Mouse (Mus musculus) bone marrow macrophage, adult 2 months (primary cell): ENCODE data around the gene Arf4.
"Not testable (repeated sequence)": the region's sequence is repeated elsewhere in the genome, so short reads cannot be mapped to it uniquely, and the experiment has no call there.

Source experiments
- CTCF ChIP-seq: IDR thresholded peaks from 2 replicates; pipeline ENCODE4 v1.5.1; 2012; ENCODE audit warnings: low read depth, mild to moderate bottlenecking, low read length, moderate library complexity
- POLR2A ChIP-seq: IDR thresholded peaks from 2 replicates; pipeline ENCODE4 v1.6.1; 2012; ENCODE audit warnings: mild to moderate bottlenecking, low read depth, low read length, borderline replicate concordance

- not testable (repeated sequence) for TF ChIP-seq CTCF, POLR2A
Measured at GRCm38 (mm10) chr14:26671870-26672615, 34.2 kb downstream of the Arf4 start.
